Mouse (Mus musculus): ENCODE data around the gene Zfp451. TPM values are rescaled to one million over a fixed set of nuclear protein-coding genes. Genes with fewer than 3 reads are reported as not detected.

Zfp451 gene
- polyA plus RNA-seq, 1 experiment from 2014 or later, result 21.7 TPM

DNA sequence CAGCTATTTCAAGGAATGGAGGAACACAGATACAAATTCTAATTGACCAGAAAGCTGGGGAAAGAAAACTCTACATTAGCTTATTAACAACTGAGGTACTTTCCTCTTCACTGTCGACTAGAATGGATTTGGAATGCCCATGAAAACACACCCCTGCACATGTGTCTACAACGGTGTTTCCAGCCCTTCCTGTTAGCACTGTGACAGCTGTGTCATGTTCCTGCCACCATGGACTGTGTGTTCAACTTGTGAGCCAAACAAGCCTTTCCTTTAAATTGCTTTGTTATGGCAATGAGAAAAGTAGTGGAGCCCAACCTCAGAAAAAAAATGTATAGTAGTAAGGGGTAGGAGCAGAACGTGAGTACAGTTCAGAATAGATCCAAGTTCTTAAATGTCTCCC lies 25.9 kb downstream of the Zfp451 start:
- no peaks in the 10 kb centered on the region for H3K27me3 ChIP-seq (ENCODE audit: control insufficient read depth, insufficient read depth, low read length)
- H3K9ac ChIP-seq (ENCODE audit: low read length), result no peak overlapping the region
- H3K4me3 ChIP-seq (replicated peaks; ENCODE audit: low read length), result no peak overlapping the region
- H3K9me3 ChIP-seq (replicated peaks; ENCODE audit: control insufficient read depth, low read length), result no peaks in the 10 kb centered on the region
- ATAC-seq (ENCODE audit: insufficient read depth, low FRiP score), result no peak
- H3K36me3 ChIP-seq (ENCODE audit: control insufficient read depth, insufficient read depth, low read length), result 0 out of 2 replicates have a peak, but pooled peaks cover 2% of the 10 kb centered on the region
- WGBS, result 40% methylated on average over 3 of the region's 3 CpGs
- no peak overlapping the region for H3K27ac ChIP-seq (ENCODE audit: low read length)
- no peak overlapping the region for H3K4me2 ChIP-seq (ENCODE audit: low read depth, low read length)
- H3K4me1 ChIP-seq (ENCODE audit: control insufficient read depth, insufficient read depth, low read length), result no peaks in the 10 kb centered on the region; the same call in 1 of the 2 replicates

DNA sequence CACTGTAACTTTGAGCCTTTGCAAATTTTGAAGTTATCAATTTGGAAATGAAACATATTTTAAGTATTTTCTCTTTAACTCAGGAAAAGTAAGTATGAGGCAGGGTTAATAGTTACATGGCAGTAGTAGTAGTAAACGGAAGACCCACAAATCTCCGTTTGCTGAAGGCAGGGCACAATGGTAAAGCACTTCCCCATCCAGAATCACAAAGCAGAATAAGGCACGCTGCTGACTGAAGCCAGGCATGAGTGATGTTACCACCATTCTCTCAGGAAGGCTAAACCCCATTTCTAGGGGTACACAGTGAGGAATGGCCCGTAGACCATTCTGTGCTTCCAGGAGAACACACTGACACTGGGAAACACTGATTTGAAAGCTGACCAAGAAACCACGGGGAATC lies 26.3 kb downstream of the Zfp451 start:
- Histone ChIP-seq H3K4me1 (ENCODE audit: control insufficient read depth, insufficient read depth, low read length) (no peaks in the 10 kb centered on the region), H3K9me3 (replicated peaks; ENCODE audit: control insufficient read depth, low read length) (no peaks in the 10 kb centered on the region), H3K27ac (ENCODE audit: low read length) (no peak overlapping the region), H3K36me3 (ENCODE audit: control insufficient read depth, insufficient read depth, low read length) (0 out of 2 replicates have a peak, but pooled peaks cover 4% of the 10 kb centered on the region), H3K4me3 (replicated peaks; ENCODE audit: low read length) (no peak overlapping the region), H3K27me3 (ENCODE audit: control insufficient read depth, insufficient read depth, low read length) (no peaks in the 10 kb centered on the region), H3K9ac (ENCODE audit: low read length) (no peak overlapping the region), H3K4me2 (ENCODE audit: low read depth, low read length) (no peak overlapping the region)
- 77% methylated on average over 5 of the region's 5 CpGs for WGBS
- ATAC-seq (ENCODE audit: insufficient read depth, low FRiP score), result no peak

DNA sequence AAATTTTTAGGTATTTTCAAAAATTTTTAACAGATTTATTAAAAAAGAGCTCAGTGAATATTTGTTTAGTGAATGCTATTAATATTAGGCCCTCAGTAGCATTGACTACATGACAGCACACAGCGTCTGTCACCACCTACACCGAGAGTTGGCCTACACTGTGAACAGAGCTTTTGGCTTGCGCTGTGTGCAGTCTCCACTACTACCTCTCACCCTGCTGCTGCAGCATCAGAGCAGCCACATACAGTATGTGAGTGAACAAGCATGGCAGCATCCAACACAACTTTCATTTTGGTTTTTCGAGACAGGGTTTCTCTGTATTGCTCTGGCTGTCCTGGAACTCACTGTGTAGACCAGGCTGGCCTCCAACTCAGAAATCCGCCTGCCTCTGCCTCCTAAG lies 29.8 kb downstream of the Zfp451 start:
- WGBS, result 94% methylated on average over 5 of the region's 5 CpGs

DNA sequence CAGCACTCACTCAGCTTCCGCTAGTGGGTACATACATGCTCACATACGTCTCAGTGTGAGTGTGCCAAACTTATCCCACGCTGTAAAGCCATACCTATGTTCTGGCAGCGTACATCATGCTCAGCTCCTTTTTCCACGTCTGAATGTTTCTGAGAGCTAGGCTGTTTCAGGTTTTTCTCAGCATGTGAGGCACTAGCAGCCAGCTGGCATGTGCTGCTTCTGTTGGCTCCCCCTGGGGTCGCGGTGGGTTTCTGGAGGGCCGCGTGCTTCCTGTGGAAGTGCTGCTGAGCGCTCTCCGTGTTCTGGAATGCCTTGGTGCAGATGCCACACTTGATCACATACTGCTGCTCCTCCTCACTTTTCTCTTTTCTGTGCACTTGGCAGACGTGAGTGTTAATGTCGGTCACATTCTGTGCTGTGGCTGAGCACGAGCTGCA lies 38.2 kb downstream of the Zfp451 start:
- H3K27me3 ChIP-seq (ENCODE audit: control insufficient read depth, insufficient read depth, low read length), result no peaks in the 10 kb centered on the region
- H3K9me3 ChIP-seq (replicated peaks; ENCODE audit: control insufficient read depth, low read length), result no peaks in the 10 kb centered on the region
- H3K4me2 ChIP-seq (ENCODE audit: low read depth, low read length), result no peak overlapping the region
- no peak overlapping the region for H3K9ac ChIP-seq (ENCODE audit: low read length)
- no peak for ATAC-seq (ENCODE audit: insufficient read depth, low FRiP score)
- no peak overlapping the region for H3K27ac ChIP-seq (ENCODE audit: low read length)
- no peaks in the 10 kb centered on the region for H3K4me1 ChIP-seq (ENCODE audit: control insufficient read depth, insufficient read depth, low read length)
- no peak overlapping the region for H3K4me3 ChIP-seq (replicated peaks; ENCODE audit: low read length)
- WGBS, result 81% methylated on average over 14 of the region's 14 CpGs
- H3K36me3 ChIP-seq (ENCODE audit: control insufficient read depth, insufficient read depth, low read length), result no peaks in the 10 kb centered on the region; the same call in 1 of the 2 replicates

More for the DNA sequence above, 29.8 kb downstream of the Zfp451 start:
- no peak for ATAC-seq (ENCODE audit: insufficient read depth, low FRiP score)
- Histone ChIP-seq H3K9ac (ENCODE audit: low read length) (no peak overlapping the region), H3K4me1 (ENCODE audit: control insufficient read depth, insufficient read depth, low read length) (no peaks in the 10 kb centered on the region), H3K36me3 (ENCODE audit: control insufficient read depth, insufficient read depth, low read length) (0 out of 2 replicates have a peak, but pooled peaks cover 4% of the 10 kb centered on the region), H3K27ac (ENCODE audit: low read length) (no peak overlapping the region), H3K4me2 (ENCODE audit: low read depth, low read length) (no peak overlapping the region), H3K9me3 (replicated peaks; ENCODE audit: control insufficient read depth, low read length) (no peaks in the 10 kb centered on the region), H3K27me3 (ENCODE audit: control insufficient read depth, insufficient read depth, low read length) (no peaks in the 10 kb centered on the region), H3K4me3 (replicated peaks; ENCODE audit: low read length) (no peak overlapping the region)

DNA sequence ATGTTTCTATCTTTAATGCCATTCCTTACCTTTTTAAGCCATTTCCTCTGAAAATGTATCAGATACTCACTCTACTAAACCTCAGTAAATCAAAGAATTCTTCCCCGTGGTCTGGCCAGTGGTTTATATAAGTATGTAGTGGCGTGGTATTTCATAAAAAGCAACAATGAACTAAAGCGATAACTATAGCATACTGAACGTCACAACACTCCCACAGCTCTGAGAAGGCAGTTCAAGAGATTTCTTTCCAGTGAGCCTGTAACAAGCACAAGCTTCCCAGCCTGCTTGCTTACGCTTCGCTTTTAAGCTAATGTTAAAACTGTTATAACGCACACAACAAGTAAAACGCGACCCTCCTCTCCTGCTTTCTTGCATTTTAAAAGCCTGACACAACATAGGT lies 42.3 kb downstream of the Zfp451 start:
- no peak for ATAC-seq (ENCODE audit: insufficient read depth, low FRiP score)
- Histone ChIP-seq H3K4me2 (ENCODE audit: low read depth, low read length) (no peak overlapping the region), H3K36me3 (ENCODE audit: control insufficient read depth, insufficient read depth, low read length) (peaks cover 3% of the 10 kb centered on the region; the same call in 1 of the 2 replicates), H3K27me3 (ENCODE audit: control insufficient read depth, insufficient read depth, low read length) (no peaks in the 10 kb centered on the region), H3K4me1 (ENCODE audit: control insufficient read depth, insufficient read depth, low read length) (no peaks in the 10 kb centered on the region), H3K9me3 (replicated peaks; ENCODE audit: control insufficient read depth, low read length) (no peaks in the 10 kb centered on the region), H3K4me3 (replicated peaks; ENCODE audit: low read length) (no peak overlapping the region), H3K27ac (ENCODE audit: low read length) (no peak overlapping the region), H3K9ac (ENCODE audit: low read length) (no peak overlapping the region)
- WGBS, result 89% methylated on average over 9 of the region's 9 CpGs

DNA sequence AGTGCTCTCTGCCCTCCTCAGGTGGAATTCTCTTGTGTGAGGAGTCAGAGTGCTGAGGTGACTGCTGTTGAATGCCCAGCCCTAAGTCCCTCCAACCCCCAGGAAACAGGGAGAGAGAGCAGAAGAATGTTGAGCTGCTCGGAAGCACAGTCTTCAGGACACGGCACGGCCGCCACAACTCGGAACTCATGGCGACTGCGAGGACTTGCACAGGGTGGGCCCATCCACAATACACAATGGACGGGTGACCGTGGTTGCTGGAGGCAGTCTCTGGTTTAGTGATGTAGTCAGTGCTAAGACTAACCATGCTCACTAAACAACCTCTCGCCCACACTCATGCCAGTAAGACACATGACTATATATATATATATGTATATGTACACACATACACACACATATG lies 42.8 kb downstream of the Zfp451 start:
- WGBS, result 92% methylated on average over 10 of the region's 10 CpGs
- no peak overlapping the region for H3K9ac ChIP-seq (ENCODE audit: low read length)
- H3K4me2 ChIP-seq (ENCODE audit: low read depth, low read length), result no peak overlapping the region
- peaks cover 3% of the 10 kb centered on the region; the same call in 1 of the 2 replicates for H3K36me3 ChIP-seq (ENCODE audit: control insufficient read depth, insufficient read depth, low read length)
- H3K27me3 ChIP-seq (ENCODE audit: control insufficient read depth, insufficient read depth, low read length), result no peaks in the 10 kb centered on the region
- H3K27ac ChIP-seq (ENCODE audit: low read length), result no peak overlapping the region
- H3K9me3 ChIP-seq (replicated peaks; ENCODE audit: control insufficient read depth, low read length), result no peaks in the 10 kb centered on the region
- H3K4me1 ChIP-seq (ENCODE audit: control insufficient read depth, insufficient read depth, low read length), result no peaks in the 10 kb centered on the region
- no peak overlapping the region for H3K4me3 ChIP-seq (replicated peaks; ENCODE audit: low read length)
- no peak for ATAC-seq (ENCODE audit: insufficient read depth, low FRiP score)

DNA sequence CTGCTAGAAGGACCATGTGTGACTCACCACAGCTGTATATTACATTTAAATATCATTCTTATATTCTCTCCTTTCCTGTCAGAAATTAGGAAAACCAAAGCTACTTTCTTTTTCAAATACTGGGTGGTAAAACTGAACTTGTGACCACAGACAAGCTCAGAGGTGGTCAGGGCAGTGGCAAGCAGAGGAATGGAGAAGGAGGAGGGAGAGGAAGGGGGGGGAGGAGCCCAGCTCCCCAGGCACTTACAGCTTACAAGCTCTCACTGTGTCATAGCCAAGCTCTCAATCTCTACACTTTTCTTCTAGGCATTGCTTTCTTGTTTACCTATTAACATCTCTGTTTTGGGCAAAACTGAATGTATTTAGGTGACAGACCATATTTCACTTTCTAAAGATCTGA lies 45.6 kb downstream of the Zfp451 start:
- H3K4me2 ChIP-seq (ENCODE audit: low read depth, low read length), result no peak overlapping the region
- no peak overlapping the region for H3K4me3 ChIP-seq (replicated peaks; ENCODE audit: low read length)
- H3K27ac ChIP-seq (ENCODE audit: low read length), result no peak overlapping the region
- ATAC-seq (ENCODE audit: insufficient read depth, low FRiP score), result no peak
- no peak overlapping the region for H3K9ac ChIP-seq (ENCODE audit: low read length)
- H3K36me3 ChIP-seq (ENCODE audit: control insufficient read depth, insufficient read depth, low read length), result peaks cover 3% of the 10 kb centered on the region; the same call in 1 of the 2 replicates
- H3K27me3 ChIP-seq (ENCODE audit: control insufficient read depth, insufficient read depth, low read length), result no peaks in the 10 kb centered on the region
- no peaks in the 10 kb centered on the region for H3K9me3 ChIP-seq (replicated peaks; ENCODE audit: control insufficient read depth, low read length)
- no peaks in the 10 kb centered on the region for H3K4me1 ChIP-seq (ENCODE audit: control insufficient read depth, insufficient read depth, low read length)

DNA sequence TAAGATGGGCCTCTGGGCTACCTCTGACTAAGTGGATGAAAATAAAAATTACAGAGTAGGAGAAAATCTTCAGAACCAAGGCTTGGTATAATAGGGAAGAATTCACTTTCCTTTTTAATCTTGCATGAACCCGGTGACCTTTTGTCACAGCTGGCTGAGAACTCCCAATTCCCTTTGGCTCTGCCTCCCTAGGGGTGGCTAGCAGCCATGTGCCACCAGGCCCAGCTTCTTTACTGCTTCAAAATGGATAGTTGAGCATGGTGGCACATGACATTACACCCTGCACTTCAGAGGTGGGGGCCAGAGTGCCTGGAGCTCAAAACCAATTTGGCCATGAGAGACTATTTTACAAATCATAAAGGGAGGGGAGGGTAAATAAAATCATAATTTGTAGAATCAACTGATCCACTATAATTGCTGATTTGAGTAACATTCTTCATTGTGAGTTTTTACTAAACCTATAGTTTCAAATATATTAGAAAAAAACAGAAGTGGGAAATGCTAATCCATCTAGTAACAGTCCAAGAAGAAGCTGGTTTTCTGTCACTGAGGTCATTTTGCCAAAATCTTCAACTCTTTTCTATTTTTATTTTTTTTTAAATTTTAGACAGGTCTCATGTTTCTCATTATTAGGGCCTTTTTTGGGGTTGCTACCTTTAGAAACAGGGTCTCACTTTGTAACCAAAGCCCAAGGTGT lies 46.2 kb downstream of the Zfp451 start:
- Histone ChIP-seq H3K4me1 (ENCODE audit: control insufficient read depth, insufficient read depth, low read length) (no peaks in the 10 kb centered on the region), H3K27me3 (ENCODE audit: control insufficient read depth, insufficient read depth, low read length) (no peaks in the 10 kb centered on the region), H3K9ac (ENCODE audit: low read length) (no peak overlapping the region), H3K9me3 (replicated peaks; ENCODE audit: control insufficient read depth, low read length) (no peaks in the 10 kb centered on the region), H3K4me3 (replicated peaks; ENCODE audit: low read length) (no peak overlapping the region), H3K36me3 (ENCODE audit: control insufficient read depth, insufficient read depth, low read length) (peaks cover 3% of the 10 kb centered on the region; the same call in 1 of the 2 replicates), H3K27ac (ENCODE audit: low read length) (no peak overlapping the region), H3K4me2 (ENCODE audit: low read depth, low read length) (no peak overlapping the region)
- ATAC-seq (ENCODE audit: insufficient read depth, low FRiP score), result no peak
- 83% methylated on average over 1 of the region's 1 CpGs for WGBS

DNA sequence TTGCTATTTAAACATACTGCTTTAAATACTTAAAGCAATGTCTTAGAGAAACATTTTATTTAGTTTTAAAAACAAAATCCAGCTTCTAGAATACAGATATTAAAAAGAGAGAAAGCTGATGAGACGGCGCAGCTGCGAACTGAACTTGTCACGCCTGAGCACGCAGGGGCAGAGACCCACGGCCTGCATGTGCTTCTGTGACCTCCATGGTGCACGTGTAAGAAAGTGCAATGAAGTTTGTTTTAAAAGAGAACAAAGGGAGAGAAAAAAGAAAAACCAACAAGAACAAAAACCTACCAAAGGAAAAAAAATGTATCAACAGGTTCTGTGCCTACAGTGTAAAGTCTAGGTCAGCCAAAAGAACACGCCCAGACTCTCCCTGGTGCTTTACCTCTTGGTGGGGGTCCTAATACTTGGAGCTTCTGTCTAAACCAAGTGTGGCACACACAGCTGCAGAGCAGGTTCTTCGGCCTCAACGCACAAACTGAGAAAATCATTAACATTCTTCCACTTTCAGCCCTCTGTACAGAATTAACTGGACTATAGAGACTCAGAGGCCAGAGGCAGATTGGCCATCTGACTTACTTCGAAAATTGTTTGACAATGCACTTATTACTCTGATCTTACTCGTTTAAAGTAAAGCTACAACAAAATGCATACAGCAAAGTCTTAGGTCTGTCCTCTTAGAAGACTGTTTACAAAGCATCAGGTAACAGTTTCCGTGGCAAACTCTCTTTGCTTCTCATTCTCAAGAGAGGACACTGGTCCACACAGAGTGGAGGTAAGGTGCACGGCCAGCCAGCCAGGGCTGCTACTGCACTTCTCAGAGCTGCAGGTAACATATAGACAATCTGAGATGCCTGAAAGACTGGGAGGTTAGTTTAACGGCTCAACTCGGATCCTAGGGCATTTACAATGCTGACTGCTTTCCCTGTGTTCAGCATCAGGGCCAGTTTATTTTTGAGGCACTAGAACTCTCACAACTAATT lies 47.6 kb downstream of the Zfp451 start:
- 54% methylated on average over 16 of the region's 16 CpGs for WGBS
- no peak for ATAC-seq (ENCODE audit: insufficient read depth, low FRiP score)

More for the DNA sequence above, 47.6 kb downstream of the Zfp451 start:
- no peaks in the 10 kb centered on the region for H3K4me1 ChIP-seq (ENCODE audit: control insufficient read depth, insufficient read depth, low read length)
- no peak overlapping the region for H3K4me3 ChIP-seq (replicated peaks; ENCODE audit: low read length)
- no peak overlapping the region; the same call in none of the 2 replicates for H3K27ac ChIP-seq (ENCODE audit: low read length)
- H3K9ac ChIP-seq (ENCODE audit: low read length), result no peak overlapping the region
- no peaks in the 10 kb centered on the region for H3K9me3 ChIP-seq (replicated peaks; ENCODE audit: control insufficient read depth, low read length)
- H3K27me3 ChIP-seq (ENCODE audit: control insufficient read depth, insufficient read depth, low read length), result no peaks in the 10 kb centered on the region
- 0 out of 2 replicates have a peak, but pooled peaks cover 6% of the 10 kb centered on the region for H3K36me3 ChIP-seq (ENCODE audit: control insufficient read depth, insufficient read depth, low read length)
- H3K4me2 ChIP-seq (ENCODE audit: low read depth, low read length), result no peak overlapping the region

Measured in stomach, embryonic 16.5 days (tissue).